Mouse (Mus musculus) megakaryocyte-erythroid progenitor cell, adult 5-6 weeks (primary cell): ENCODE measurements at regions not wholly inside any gene's neighbourhood (a gene's known extent, or its start where the extent isn't known, plus 50 kb on each side); places are given as distances from the start of the nearest gene placed in this dataset.

Experiments used
- ATAC-seq: replicated peaks from 2 replicates; pipeline ENCODE4 v1.8.0; 2016; ENCODE audit warnings: mild to moderate bottlenecking, inconsistent platforms; ENCODE audit not compliant: severe bottlenecking, poor library complexity, low FRiP score, low TSS enrichment

GRCm38 (mm10) chr12:9345359-9345758, 224.6 kb upstream of the Osr1 start:
- no peak for ATAC-seq

- ATAC-seq: no peak
Observed at GRCm38 (mm10) chr12:9355512-9355911, 214.4 kb upstream of the Osr1 start.

DNA sequence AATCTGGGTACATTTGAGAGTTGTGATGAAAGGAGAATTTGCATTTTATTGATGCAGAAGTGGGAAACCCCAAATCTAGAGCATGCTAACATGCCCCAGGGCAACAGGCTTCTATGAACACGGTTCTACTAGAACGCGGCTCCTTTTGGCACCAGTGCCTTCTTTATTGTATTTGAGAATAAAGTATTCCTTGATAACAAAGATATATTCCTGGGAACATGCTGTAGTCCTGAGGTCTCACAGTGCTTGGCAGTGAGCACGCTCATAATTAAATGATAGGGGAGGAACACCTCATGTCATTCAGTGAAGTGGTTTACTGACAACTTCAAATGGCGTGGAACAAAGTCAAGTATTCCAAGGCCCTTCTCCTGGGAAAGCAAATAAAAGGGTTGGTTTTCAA, 212.1 kb upstream of the Osr1 start:
- ATAC-seq: no peak

GRCm38 (mm10) chr12:9358872-9359271, 211.0 kb upstream of the Osr1 start:
- no peak for ATAC-seq

DNA sequence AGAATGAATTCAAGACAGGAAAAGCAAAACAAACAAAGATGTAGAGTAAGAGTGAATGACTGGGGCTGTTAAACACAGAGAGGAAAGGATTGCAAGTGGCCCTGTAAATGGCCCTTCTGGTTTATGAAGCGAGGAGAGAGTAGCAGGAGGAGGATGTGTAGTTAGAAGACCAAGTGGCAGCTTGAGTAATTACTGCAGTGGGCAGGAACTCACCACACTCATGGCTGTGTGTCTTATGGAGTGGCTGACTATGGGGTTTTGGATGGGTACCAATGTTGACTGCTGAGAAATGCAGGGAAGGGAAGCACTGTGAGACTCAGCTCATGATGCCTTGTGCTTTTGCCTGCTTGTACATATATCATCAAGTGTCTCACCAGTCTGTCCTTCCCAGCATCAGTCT, 204.0 kb upstream of the Osr1 start:
- no peak for ATAC-seq

DNA sequence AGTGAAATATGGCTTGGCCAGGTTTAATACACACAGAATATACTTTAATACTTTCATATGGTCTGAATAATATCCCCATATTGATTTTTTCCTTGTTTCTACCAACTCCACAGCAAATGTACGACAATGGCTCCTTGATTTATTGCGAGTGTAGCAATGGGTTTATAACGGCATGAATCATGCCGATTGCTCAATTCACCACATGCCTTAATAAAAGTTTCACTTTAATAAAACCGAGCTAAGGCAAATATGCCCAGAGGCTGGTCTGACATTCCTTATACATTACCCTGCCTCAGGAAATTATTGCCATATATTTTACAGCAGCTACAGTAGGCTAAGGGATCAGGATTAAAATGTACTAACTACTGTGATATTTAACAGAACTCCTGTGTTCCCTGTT, 201.2 kb upstream of the Osr1 start:
- no peak for ATAC-seq

- no peak for ATAC-seq
Observed at GRCm38 (mm10) chr12:9401956-9402355, 168.0 kb upstream of the Osr1 start.

DNA sequence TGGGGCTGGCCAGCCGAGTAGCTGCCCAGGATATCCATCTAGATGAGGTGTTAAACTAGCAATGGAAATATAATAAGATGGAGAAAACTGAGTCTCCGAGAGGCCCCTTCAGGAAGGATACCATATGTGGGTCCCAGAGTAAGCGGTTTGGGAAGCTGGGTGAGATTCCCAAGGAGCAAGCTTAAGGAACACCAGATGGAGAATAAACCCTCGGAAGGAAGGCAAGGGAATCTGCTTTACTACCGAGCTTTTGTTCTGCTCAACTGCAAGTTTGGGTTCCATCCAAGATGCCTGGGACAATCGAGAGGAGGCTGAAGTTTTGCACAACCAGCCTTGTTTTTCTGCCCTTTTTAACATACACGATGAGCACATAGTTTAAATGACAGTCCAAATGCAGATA, 164.9 kb upstream of the Osr1 start:
- ATAC-seq: no peak

- ATAC-seq: no peak
Observed at GRCm38 (mm10) chr12:9419311-9419710, 150.6 kb upstream of the Osr1 start.

DNA sequence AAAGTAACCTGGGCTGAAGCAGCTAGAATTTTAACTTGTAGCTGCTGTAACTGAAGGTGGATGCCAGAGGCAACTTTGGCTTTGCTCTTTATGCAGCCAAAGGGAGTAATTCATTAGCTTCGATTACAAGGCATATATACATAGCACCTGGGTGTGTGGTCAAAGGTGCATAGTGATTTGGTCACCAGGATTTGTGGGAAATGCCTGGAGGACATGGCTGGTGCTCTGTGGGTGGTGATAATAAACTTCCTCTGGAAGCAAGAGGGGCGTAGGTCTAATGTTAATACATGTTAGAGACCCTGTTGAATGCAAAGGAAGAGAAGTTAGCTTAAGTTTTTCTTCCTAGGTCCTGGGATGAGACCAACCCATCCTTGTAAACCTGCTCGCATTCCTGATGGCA, 139.3 kb upstream of the Osr1 start:
- ATAC-seq: no peak

GRCm38 (mm10) chr12:9438575-9439161, 131.2 kb upstream of the Osr1 start:
- no peak for ATAC-seq

- ATAC-seq: no peak
Observed at GRCm38 (mm10) chr12:9450620-9451019, 119.3 kb upstream of the Osr1 start.

DNA sequence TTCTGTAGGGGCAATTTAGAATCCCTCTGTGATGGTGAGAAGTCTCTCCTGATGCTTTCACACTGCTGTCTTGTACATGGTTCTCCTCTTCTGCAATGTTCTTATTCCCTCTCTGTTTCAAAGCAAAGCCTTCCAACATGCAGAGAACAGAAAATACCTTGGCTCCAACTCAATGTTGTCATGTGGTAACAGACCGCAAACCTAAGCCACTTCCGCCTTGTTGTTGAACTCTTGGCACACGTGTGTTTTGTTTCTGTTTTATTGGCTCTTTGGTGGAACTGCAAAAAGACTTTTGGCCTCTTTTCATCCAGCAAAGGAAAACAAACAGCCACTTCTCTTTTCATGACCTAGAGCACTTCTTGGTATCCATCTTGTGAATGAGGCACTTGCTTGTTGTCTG, 109.7 kb upstream of the Osr1 start:
- ATAC-seq: no peak

DNA sequence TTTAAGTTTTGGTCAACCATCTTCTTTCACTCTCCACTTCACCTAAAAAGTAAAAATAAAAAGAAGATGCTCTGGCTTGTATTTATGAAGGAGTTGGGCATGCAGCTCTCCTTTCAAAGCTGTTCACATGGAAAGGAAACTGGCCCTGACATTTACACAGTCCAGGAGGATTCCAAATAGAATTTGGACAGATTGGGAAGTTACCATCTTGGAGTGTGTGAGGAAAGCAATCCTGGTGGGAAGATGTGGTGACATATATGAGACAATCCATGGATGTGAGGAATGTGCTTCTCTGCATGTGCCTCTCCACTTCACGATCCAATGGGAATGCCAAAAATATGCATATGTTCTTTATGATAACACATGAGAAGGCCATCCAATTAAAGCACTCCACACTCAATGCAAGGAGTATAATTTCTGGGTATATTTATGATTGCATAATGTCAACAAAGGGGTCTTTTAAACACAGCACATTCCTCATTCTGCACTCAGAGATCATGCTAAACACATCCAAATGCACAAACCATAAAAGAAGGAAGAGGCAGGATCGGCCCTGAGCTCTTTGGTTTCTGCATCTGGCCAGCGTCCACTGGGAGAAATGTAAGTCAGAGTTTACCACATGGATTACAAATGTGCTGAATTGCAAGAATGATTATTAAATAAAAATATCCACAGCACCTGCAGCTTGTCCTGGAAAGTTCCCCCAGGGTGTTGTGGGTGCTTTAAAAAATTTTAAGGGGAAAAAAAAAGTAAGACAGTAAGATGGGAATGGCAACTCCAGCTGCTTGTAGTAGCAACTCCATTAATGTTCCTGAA, 100.1 kb upstream of the Osr1 start:
- ATAC-seq: no peak

GRCm38 (mm10) chr12:9475836-9476235, 94.1 kb upstream of the Osr1 start:
- ATAC-seq: no peak

GRCm38 (mm10) chr12:9478201-9478600, 91.7 kb upstream of the Osr1 start:
- no peak for ATAC-seq

- ATAC-seq: no peak
Observed at GRCm38 (mm10) chr12:9487674-9488413, 82.1 kb upstream of the Osr1 start.

DNA sequence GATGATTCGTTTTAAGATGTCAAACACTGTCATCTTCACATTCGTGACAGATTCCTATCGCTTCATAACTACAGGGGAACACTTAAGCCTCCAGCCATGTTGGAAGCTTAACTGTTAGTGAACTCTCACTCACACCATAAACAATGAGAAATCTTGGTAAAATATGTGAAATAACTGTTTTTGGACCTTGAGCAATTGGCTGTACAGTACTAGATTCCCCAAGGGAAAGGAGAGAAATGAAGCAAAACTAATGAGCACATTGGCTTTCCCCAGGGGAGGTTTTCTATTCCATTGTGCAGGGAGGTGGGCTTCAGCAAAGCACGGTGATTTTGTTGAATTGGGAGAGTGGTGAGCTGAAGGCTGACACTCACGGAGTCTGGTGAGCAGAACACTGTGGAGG, 56.0 kb upstream of the Osr1 start:
- no peak for ATAC-seq

GRCm38 (mm10) chr12:9518782-9519181, 51.1 kb upstream of the Osr1 start:
- ATAC-seq: no peak

GRCm38 (mm10) chr12:9519346-9519745, 50.6 kb upstream of the Osr1 start:
- ATAC-seq: no peak
